Mouse (Mus musculus): ENCODE results near the gene Mcu.

- no peak for TF ChIP-seq MAFK (IDR thresholded peaks at IDR 0.05; ENCODE audit: insufficient read depth, low read depth, low read length)
- no peak for TF ChIP-seq ZNF384 (IDR thresholded peaks at IDR 0.05; ENCODE audit: low read depth, low read length)
- peak; percentile 57; the same call in 1 of the 2 replicates for TF ChIP-seq CHD2 (IDR thresholded peaks at IDR 0.05; ENCODE audit: low read depth, low read length)
- TF ChIP-seq HCFC1 (IDR thresholded peaks at IDR 0.05; ENCODE audit: borderline replicate concordance, insufficient read depth, low read length): no peak
Measured at GRCm38 (mm10) chr10:59617776-59618175, 1.3 kb upstream of the Mcu start.

Measured in ES-E14 (cell line).